Mouse (Mus musculus): ENCODE results near the gene Ctsm. TPM values are rescaled to one million over a fixed set of nuclear protein-coding genes. Genes with fewer than 3 reads are reported as not detected.
"Not testable (repeated sequence)": the region's sequence is repeated elsewhere in the genome, so short reads cannot be mapped to it uniquely, and the experiment has no call there.

Gene Ctsm
- polyA plus RNA-seq (2015; fragmentation: Nextera tagmentation; extraction: Ambion mirVana): not detected in 2 replicates

DNA sequence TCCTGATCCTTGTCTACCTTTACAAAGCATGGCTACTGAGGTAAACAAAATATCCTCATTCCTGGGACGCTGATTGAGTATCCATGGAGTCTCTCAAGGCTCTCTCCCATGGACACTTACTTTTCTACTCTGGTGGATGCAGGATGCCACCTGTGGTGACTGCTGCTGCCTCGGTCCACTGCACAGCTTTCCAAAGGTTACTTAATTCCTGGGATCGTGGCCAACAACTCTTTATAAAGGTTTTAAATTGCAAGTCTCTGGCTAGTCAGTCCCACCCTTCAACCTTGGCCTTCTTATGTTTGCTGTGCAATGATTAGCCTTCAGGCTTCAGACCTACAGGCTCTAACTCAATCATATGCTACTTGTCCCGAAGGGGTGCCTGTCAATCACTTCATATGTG is at the start of gene Ctsm:
Gene Ctsm, minus strand, starts transcription at position 209 of the 400 bp plus-strand sequence.
- Histone ChIP-seq H3K9me3 (replicated peaks; ENCODE audit: low read length) (no peaks in the 10 kb centered on the region; the same call in 1 of the 2 replicates), H3K9ac (ENCODE audit: low read depth, low read length) (no peak within 1 kb of the TSS), H3K27me3 (ENCODE audit: insufficient read depth, low read length) (no peaks in the 10 kb centered on the region), H3K4me3 (replicated peaks; ENCODE audit: low read depth, low read length) (no peak within 1 kb of the TSS), H3K4me2 (ENCODE audit: low read length) (no peak within 1 kb of the TSS), H3K36me3 (ENCODE audit: insufficient read depth, low read length) (no peaks in the 10 kb centered on the region), H3K27ac (no peak within 1 kb of the TSS), H3K4me1 (replicated peaks; ENCODE audit: insufficient read depth, low read length) (no peaks in the 10 kb centered on the region)
- no peak for TF ChIP-seq CTCF (IDR thresholded peaks at IDR 0.05; ENCODE audit: low read depth)
- ATAC-seq (replicated peaks; ENCODE audit: low FRiP score, low read depth) (no peak), DNase-seq (ENCODE audit: low spot score) (no peak)
- WGBS: 73% methylated on average over 4 of the region's 4 CpGs

DNA sequence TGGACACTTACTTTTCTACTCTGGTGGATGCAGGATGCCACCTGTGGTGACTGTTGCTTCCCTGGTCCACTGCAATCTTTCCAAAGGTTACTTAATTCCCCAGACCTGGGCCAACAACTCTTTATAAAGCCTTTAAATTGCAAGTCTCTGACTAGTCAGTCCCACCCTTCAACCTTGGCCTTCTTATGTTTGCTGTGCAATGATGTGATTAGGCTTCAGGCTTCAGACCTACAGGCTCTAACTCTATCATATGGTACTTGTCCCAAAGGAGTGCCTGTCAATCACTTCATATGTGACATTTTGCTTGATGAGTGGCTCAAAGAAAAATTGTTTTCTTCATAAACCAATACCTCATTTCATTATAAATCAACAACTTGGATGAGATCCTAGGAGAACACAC is 28.4 kb upstream of the Ctsm start, which contains the start of gene Cts3:
Gene Cts3, minus strand, starts transcription at position 101 of the 400 bp plus-strand sequence.
- TF ChIP-seq CTCF (IDR thresholded peaks at IDR 0.05; ENCODE audit: low read depth): no peak
- no peaks in the 10 kb centered on the region for H3K27me3 ChIP-seq (ENCODE audit: insufficient read depth, low read length)
- H3K4me1 ChIP-seq (replicated peaks; ENCODE audit: insufficient read depth, low read length): no peaks in the 10 kb centered on the region
- no peaks in the 10 kb centered on the region for H3K36me3 ChIP-seq (ENCODE audit: insufficient read depth, low read length)
- no peak within 1 kb of the TSS for H3K4me2 ChIP-seq (ENCODE audit: low read length)
- ATAC-seq (replicated peaks; ENCODE audit: low FRiP score, low read depth) (no peak), DNase-seq (ENCODE audit: low spot score) (no peak)
- no peak within 1 kb of the TSS for H3K4me3 ChIP-seq (replicated peaks; ENCODE audit: low read depth, low read length)
- no peak within 1 kb of the TSS for H3K9ac ChIP-seq (ENCODE audit: low read depth, low read length)
- H3K27ac ChIP-seq: no peak within 1 kb of the TSS
- H3K9me3 ChIP-seq (replicated peaks; ENCODE audit: low read length): no peaks in the 10 kb centered on the region

DNA sequence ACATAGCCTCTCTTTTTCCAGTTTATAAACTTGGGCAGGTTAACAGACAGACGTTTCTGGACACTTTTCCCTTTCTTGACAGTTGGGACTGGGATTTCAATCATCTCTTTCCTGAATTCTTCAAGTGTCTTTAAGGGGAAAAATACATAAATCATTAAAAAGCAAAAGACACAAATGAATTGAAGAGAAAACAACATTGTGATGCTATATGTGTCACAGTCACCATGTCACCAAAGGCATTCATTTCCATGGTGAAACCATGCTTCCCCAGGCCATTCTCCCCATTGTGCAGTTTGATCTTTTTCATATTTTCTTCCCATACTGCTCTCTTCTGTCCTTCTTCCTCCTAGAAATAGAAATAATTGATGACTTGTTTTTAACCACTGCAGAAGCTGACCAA is 26.4 kb upstream of the Ctsm start, which contains the start of gene Gm49352:
Gene Gm49352, minus strand, starts transcription at position 101 of the 400 bp plus-strand sequence.
- DNase-seq (ENCODE audit: low spot score); H3K36me3 ChIP-seq (ENCODE audit: insufficient read depth, low read length); H3K27ac ChIP-seq; H3K4me2 ChIP-seq (ENCODE audit: low read length); H3K9me3 ChIP-seq (replicated peaks; ENCODE audit: low read length); H3K4me1 ChIP-seq (replicated peaks; ENCODE audit: insufficient read depth, low read length); H3K27me3 ChIP-seq (ENCODE audit: insufficient read depth, low read length); H3K4me3 ChIP-seq (replicated peaks; ENCODE audit: low read depth, low read length); H3K9ac ChIP-seq (ENCODE audit: low read depth, low read length); ATAC-seq (replicated peaks; ENCODE audit: low FRiP score, low read depth): not testable (repeated sequence)
- WGBS: 31% methylated on average over 1 of the region's 1 CpGs

Other genes with a start within 250 kb of the Ctsm start
- not detected in 2 replicates for gene Cts7, start 183.6 kb downstream of the Ctsm start, polyA plus RNA-seq (2015; fragmentation: Nextera tagmentation; extraction: Ambion mirVana)
- gene Gm49352, start 26.3 kb upstream of the Ctsm start, polyA plus RNA-seq (2015; fragmentation: Nextera tagmentation; extraction: Ambion mirVana): not detected in 2 replicates
- gene Cts3, start 28.3 kb upstream of the Ctsm start, polyA plus RNA-seq (2015; fragmentation: Nextera tagmentation; extraction: Ambion mirVana): not detected in 2 replicates

Measured in kidney, postnatal 0 days (tissue).